Mouse (Mus musculus) B cell, adult 2 months (primary cell): ENCODE measurements around the gene Add2.

Experiments
- DNase-seq, 2 experiments: peaks; one replicate each; pipeline ENCODE4 v3.0.0; 2022

The Add2 gene

DNA sequence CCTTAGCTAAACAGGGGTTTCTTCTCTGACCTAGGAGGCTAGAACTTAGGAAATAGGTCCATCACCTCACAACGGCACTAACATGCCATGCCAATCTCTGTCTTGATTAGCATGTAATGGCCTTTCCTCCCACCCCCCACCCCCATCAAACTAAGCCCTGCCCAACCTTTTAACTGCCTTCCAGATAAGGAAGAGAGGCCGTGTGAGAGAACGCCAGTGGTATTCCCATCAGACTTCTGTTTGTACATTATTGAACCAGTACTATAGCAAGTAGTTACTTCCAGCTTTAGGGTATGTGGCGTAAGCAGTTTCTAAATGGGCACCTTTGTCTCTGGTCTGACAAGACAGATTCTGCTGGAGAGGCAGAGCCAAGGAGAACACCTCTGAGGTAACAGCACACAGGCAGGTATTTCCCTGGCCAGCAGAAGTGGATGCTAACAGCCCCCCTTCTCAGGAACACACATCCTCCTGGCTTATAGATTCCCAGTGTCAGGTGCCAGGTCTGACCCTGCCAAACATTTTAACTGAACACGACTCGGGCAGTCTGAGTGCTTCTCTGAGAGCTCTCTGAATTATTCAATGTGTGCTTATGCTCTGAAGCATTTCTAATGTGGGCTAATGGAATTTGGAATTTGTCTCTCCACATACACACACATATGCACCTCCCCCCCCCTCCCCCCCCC lies 22.2 kb downstream of the Add2 start:
- no peak for DNase-seq

DNA sequence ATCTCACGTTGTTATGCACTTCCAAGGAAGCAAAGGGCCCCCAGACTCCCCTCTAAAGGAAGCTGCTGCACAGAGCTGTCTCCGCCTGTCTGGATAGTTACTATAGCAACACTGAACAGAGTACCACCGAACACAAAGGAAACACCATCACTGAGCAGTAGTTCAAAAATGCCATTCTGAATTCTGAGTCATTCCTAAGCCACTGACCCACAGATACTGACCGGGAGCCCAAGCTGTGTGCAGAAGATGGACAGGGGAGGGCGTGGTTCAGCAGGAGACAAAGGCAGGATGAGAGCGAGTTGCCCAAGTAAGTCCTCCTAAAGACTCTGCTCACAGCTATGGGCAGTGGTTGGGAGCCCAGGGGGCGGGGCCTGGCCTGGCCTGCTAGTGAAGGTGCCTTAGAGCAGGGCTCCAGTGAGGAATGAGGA lies 23.6 kb downstream of the Add2 start:
- no peak for DNase-seq

DNA sequence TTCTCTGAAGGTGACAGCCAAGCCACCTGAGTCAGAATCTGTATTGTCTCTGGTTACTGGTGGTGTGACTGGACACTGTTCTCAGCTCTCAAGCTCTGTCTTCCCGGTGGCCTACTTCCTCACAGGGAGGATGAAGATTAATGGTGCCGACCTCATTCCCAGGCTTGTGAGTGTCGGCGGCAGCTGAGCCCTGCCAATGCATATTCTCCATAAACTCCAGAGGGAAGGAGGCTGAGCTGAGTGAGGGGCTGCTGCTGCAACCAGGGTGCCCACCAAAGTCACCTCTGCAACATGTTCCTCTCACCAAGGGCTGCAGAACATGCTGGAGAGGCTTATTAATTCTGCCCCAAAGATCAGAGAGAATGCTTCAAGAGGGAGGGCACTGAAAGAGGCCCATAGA lies 24.1 kb downstream of the Add2 start:
- DNase-seq, result no peak

DNA sequence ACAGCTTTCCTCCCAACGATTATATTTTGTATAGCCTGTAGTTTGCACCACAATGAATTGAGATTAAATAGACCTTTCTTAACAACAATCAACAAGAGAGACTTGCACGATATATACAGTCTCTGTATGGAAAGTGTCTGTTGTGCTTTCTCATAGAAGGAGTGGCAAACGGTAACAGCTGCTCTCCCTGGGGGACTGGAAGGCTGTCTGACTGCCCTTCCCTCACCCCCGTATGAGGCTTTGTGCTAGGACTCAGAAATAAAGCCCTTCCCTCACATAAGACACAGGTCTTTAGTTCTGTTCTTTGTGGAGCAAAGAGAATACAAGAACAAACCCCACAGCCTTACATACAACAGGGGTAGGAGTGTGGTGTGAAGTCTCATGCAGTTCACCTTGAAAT lies 24.6 kb downstream of the Add2 start:
- DNase-seq, result no peak

DNA sequence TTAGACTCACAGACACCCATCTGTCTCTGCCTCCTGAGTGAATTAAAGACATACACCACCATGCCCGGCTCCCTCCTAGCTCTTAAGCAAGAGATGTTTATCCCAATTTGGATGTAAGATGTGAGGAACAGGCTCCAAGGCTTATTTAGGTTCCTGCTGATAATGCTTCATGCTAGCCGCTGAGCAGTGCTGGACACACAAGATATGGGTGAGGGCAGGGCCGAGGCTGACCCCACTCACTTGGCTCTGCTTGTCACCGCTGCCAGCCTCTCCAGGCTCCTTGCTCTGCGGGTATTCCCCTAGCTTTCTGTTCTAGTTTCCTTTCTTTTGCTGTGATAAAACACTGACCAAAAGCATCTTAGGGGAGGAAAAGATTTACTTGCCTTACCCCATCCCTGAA lies 25.1 kb downstream of the Add2 start:
- DNase-seq, result no peak

DNA sequence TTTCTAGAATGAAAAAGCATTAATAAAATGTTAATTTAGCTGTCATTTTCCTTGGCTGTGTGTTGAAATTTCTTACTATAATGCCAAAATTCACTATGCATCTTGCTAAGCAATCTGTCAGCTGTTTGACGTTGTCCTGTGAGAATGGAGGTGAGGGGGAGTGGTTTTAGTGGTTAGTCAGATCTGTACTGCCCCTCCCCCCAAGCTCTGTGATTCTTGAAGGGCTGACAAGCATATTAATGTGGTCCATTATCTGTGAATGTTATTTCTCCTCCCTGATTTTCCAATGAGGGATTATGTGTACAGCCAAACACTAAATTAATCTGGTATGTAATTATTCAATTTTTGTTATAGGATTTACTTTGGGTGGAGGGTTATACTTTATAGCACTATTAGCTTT lies 30.0 kb downstream of the Add2 start:
- no peak for DNase-seq

DNA sequence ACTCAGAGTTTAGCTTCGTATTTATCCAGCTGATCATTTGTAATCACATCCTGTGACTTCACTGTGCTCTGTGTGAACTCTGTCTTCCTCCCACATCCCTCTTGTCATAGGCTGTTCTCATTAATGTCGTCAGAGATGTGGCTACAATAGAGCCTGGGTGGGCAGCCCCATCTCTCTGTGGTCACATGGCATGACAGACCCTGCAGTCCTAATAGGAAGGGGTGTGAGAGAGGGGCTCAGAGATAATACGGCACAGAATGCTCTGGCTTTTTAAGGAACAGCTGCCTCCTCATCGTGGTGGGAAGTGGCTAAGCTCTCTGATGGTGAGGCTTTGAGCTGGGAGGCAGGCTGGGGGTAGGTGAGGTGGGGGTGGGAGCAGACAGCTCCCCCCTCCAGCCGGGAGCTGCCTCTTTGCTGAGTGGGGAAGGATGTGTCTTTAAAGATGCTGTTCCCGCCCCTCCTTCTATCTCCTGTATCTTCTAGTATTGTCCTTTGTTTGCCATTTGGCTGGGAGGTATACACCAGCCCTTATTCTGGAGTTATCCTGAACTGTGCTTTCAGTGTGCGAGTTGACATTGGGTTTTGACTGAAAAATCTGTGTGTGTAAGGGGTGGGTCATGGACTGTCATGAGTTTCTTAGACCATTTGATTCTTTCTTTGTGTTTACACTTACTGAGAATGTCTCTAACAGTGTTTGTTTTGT lies 30.8 kb downstream of the Add2 start:
- no peak for DNase-seq

DNA sequence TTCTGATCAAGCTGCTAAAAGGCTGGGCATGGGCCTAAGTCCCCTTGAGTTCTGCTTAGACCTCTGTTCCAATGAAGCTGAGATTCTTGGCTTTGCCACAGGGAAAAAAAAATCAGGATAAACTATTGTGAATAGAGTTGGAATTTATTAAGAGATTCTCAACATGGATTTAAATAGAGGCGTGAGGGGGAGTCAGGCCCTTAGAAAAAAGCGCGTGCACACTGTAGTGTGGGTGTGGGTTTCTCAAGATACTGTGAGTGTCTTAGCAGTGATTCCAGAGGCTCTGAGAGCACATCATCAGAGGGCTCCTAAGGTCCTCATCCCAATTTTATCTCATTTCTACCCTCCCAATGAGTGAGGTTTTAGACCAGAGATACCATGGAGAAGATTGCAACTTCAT lies 31.7 kb downstream of the Add2 start:
- DNase-seq, result no peak

DNA sequence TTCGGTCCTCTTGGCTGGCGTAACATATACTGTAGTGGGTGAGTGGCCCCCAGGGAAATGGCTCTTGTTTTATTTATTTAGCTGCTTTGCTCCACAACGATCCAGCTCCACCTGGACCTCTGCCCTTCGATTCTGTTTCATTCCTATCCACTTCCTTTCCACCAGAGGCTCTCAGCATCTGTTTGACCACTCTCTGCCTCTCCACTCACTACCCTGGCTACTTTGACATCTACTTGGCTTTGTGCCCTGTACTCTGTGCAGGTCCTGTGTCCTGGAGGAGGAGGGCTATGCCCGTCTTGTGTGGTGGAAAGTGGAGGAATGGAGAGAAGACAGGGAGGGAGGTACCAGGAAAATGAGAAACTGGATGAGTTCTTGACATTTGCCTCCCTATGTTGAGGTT lies 33.7 kb downstream of the Add2 start:
- no peak for DNase-seq

DNA sequence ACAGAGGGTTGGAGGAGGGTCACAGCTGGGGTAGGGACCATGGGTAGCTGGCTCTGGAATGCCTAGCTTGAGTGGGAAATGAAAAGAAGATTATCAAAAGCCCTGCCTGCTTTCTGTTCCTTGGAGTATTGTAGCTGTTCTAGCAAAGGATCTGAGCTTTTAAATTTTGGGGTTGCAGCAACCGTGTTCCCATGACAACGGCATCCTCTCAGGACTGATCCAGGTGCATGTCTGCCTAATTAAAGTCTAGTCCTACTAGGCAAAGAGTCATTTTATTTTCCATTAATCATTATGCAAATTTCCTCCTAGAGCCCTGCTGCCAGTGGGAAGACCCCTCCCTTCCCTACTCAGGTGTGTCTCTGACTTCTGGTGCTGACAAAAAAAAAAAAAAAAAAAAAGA lies 34.2 kb downstream of the Add2 start:
- no peak for DNase-seq

DNA sequence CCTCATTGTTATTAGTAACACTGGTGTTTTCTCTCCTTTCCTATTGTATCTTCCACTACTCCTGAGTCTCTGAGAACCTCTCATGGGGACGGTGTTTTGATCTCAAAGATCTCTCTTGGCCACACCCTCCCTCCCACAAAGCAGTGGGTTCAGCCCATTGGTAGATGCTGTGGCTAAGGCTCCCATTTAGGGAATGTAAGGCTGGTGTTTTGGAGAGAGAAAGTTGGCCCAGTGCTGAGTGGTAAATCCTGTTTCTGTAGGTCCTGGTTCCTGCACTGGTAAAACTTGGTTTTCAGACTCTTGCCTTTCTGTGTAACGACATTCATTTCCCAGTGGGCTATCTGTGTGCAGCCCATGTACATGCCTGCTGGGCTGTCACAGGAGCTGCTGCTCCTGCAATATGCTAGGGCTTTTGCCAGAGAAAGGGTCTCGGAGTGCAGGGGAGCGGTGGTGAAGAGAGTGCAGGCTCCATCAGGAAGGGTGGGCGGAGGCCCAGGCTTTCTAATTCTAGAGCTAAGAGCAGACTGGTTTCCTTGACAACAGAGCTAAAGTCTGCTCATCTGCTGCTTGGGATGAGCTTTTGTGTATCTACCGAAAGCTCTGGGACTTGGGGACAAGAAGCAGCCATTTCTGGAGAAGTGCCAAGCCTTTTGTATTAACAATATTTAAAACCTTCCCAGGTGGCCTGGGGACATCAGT lies 36.0 kb downstream of the Add2 start:
- DNase-seq, result no peak

DNA sequence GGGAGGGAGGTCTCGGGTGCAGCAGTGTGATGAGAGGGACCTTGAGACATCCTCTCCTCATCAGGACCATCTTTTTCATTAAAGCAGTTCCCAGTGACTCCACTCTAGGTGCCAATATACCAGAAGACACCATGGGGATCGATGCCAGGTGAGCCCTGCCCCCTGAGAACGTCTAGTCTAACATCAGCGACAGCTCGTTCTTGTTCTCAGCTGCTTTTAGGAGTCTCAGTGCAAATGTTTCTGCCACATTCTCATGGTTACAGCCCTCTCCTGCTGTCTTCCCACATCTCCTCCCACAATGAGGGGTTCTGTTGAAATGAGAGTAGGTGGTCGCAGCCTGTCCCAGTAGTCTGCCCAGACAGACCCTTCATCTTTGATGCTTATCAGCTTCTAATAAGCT lies 38.2 kb downstream of the Add2 start:
- no peak for DNase-seq

DNA sequence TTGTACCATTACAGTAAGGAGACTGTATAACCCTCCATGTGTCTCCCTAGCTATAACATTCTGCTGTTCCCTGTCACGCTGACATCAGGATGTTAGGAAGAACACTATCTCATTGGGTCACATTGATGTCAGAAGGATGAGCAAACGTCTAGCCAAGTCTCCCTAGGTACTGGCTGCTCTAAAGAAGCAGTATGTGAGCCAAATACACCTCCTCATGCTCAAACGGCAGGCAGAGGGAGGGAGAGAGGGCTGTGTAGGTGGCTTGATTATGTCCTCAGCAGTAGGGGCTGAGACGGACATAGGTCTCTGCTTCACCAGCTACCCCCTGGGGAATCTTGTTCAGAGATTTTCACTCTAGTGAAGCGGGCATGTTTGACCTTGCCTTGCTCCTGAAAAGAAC lies 38.7 kb downstream of the Add2 start:
- DNase-seq, result no peak

DNA sequence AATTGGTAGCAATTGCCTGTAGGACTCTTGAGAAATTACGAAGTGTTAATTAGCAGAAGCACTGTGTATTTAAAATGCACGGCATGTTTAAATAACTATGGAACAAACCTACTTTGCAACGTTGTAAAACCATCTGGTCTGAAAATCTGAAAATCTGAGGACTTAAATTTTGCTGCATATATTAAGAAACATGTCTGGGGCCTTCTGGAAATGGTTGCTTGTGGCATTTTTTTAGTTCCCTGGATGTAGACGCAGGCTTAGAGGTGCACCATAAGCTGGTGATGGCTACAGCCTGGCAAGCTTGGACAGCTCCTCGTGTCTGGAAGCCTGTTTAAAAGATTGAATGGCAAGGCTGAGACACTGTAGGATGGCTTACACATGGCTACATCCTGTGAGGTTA lies 40.5 kb downstream of the Add2 start:
- no peak for DNase-seq

DNA sequence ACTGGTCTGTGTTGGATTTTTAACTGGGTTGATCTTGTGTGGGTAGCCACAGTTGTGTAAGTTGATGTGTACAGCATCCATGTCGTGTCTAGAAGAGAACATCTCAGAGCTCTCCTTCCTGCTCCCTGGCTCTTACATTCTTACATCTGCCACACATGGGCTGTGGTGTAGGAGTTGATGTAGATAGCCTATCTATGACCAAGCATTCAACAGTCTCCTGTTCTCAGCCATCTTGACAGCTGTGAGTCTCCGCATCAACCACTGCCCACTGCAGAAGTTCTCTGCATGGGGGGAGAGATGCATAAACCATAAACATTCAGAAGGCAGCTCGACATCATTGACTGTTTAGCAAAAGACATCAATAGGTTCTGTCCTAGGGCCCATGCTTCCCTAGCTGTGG lies 41.4 kb downstream of the Add2 start:
- no peak for DNase-seq

DNA sequence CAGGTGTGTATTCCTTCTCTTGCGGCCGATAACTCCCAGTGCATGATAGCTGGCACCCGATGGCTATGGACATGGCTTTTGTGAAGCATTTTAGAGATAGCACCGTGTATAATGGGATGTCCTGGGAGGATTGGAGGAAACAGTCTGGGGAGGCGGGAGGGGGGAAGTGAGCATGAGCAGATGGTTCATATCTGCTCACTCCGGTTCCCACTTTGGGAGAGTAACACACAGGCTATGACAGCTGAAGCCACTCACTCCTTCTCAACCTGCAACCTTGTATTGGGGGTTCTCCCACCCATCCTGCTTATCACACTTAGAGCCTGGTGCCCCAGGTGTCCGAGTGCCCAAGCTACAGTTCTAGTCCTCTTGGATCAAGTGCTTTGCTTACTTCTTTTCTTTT lies 41.8 kb downstream of the Add2 start:
- DNase-seq, result no peak

DNA sequence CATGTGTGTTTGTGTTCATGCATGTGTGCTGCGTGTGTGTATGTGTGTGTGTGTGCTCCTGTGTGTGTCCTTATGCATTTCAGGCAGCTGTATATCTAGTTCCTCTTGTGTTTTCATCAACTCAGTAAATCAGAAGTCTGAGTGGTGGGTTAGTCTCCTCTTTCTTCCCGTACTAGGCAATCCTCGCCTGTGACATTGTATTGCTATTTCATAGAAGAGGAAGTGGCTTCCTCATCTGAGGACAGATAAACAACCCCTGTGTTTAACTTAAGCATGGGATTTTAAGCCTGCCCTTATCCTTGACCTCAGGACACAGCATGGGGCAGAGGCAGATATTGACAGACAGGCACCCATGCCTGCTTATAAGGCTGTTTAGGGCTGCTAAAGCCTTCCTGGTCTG lies 45.4 kb downstream of the Add2 start:
- DNase-seq, result no peak

DNA sequence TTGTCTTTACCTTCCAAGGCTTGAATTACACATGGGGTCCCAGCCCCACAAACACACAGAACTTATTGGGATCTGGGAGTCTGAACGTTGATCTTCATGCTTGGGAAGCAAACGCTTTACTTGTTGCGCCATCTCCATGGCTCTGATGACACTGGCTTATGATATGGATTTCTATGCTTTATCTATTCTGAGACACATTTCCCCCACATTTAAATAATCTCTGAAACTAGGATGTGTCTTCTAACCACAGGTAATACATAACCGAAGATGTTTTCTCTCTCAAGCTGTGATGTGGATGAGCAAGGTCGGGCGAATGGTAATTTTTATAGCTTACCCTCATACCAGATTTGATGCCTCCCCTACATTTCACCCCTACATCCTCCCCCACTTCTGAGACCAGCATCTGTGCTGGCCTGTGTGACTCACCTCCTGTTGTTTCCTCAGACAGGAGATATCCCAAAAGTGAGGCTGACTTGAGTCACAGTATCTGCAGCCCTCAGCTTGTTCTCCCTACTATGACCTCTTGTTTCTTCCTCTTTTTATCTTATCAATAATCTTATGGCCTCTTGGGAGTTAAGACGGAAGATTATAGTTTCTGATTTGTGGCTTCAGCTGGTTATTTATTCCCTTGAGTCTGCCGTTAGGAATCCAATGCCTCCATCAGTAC lies 46.2 kb downstream of the Add2 start:
- DNase-seq, result no peak

DNA sequence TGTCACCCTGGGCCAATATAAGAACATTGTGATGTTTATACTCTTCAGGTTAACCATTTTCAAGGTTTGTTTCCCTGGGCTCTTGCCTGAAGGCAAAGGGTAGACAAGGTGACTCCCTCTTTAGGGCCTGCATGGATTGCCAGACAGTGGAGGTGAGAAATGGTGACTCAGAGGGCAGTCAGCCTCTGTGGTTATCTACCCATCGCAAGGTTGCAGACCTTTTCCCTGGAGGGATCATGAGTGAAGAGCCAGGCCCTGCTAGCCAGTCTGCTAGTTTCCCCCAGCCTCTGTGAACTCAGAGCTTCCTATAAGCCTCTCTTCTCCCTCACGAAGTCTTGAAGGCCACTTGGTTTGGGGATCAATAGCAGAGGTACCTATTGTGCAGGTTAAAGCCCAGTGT lies 48.0 kb downstream of the Add2 start:
- no peak for DNase-seq

DNA sequence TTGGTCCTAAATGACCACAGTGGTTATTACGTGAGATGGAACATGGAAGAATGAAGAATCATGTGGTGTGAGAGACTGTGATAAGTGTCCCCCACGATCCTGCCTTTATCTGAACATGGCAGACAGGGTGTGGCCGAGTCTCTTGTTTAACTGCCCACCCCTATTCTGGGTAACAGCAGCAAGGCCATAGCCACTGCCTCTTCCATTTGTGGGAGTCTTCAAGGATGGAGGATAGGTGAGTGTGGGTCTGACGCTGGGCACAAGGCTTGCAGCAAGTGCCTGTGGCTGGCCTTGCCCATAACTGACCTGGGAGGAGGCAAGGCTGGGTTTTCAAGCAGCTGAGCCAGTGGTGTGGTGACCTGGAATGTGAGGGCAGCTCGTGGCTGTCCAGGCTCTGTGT lies 49.4 kb downstream of the Add2 start:
- DNase-seq, result no peak

DNA sequence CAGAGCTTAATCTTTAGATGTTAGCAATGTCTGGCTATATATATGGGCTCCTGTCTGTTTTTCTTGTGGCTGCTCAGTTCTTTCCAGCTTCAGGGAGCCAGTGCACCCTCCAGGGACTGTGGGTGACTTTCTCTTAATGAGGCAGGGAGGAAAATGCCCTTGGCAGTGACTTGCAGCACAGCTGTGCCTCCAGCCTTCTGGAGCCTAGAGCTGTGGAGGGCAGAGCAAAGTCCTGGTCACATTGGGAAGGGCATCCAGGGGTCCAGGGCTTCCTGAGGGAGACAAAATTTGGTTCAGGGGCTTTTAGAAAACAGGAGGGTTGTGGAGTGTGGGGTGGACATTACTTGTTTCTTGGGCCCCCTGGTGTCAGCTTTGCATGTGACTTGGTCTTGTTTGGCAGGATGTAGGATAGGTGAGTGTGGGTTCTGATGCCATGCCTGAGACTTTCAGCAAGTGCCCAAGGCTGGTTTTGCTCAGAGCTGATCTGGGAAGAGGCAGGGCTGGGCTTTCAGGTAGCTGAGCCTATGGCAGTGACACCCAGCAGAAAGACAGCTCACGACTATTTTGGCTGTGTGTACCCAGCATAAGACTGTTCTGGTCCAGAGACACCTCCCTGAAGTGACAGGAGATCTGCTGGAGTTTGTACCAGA lies 50.0 kb downstream of the Add2 start:
- no peak for DNase-seq

DNA sequence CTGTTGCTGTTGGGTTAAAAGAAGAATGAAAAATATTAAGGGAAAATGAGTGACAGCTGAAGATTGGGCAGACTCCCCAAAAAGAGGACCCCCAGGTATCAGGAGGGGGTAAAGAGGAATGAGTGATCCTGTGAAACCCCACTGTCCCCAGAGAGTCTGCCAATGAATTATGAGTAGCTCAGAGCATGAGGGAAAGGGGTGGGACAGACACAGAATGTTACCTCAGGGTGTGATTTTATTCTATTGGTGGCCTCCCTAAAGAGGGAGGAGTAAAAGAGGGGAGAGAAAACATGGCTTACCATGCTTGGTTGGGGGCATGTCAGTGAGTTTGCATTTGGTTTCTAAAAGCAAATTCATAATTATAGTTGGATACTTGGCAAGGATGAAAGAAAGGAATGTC lies 50.8 kb downstream of the Add2 start:
- no peak for DNase-seq

DNA sequence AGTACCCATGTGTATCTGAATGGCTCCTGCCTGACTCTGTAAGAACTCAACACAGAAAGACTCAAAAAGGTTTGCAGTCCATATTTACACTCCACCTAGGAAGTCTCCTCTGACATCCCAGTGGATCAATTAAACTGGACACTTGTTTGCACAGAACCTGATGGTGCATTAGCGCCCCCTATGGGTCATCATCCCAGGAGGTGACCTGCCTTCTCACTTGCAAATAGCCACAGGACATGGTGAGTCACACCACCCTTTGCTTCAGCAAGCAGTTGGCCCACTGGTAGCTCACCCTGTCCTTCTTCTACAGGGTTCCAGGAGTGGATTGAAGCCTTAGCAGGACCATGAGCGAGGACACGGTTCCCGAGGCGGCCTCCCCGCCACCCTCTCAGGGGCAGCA lies 57.0 kb downstream of the Add2 start:
- peak; percentile 44 to 51 for DNase-seq
